Mouse (Mus musculus) thymus, adult 2 months (tissue): ENCODE results near the gene Cttn. TPM values are rescaled to one million over a fixed set of nuclear protein-coding genes. Genes with fewer than 3 reads are reported as not detected.

Experiments
- DNase-seq: peaks from one replicate; pipeline ENCODE4 v3.0.0; 2021
- H3K27ac ChIP-seq: fragments of 200-500 bp; 2 replicates; pipeline ENCODE4 v1.5.1; 2012; ENCODE audit warnings: low read length, control low read depth; ENCODE audit not compliant: control insufficient read depth, insufficient read depth
- H3K27me3 ChIP-seq: fragments of 200-500 bp; 2 replicates; pipeline ENCODE4 v1.6.1; 2012; ENCODE audit warnings: mild to moderate bottlenecking, low read length, moderate library complexity, mixed read lengths; ENCODE audit not compliant: control insufficient read depth, insufficient read depth
- H3K36me3 ChIP-seq: fragments of 200-500 bp; 2 replicates; pipeline ENCODE4 v1.6.1; 2012; ENCODE audit warnings: mild to moderate bottlenecking, low read length, moderate library complexity; ENCODE audit not compliant: control insufficient read depth, insufficient read depth
- H3K4me1 ChIP-seq: fragments of 200-500 bp; replicated peaks from 2 replicates; pipeline ENCODE4 v1.6.1; 2012; ENCODE audit warnings: low read length; ENCODE audit not compliant: control insufficient read depth, insufficient read depth
- H3K4me3 ChIP-seq: fragments of 200-500 bp; 2 replicates; pipeline ENCODE4 v1.5.1; 2012; ENCODE audit warnings: mild to moderate bottlenecking, low read length, control low read depth, moderate library complexity; ENCODE audit not compliant: control insufficient read depth, insufficient read depth
- CTCF ChIP-seq: fragments of 200-500 bp; IDR thresholded peaks from 2 replicates; pipeline ENCODE4 v1.5.1; 2012; ENCODE audit warnings: mild to moderate bottlenecking, control low read depth, low read length, moderate library complexity, borderline replicate concordance; ENCODE audit not compliant: control insufficient read depth, poor library complexity, insufficient read depth; ENCODE audit errors: extremely low read depth
- POLR2A ChIP-seq: fragments of 200-500 bp; IDR thresholded peaks from 2 replicates; pipeline ENCODE4 v1.6.1; 2012; ENCODE audit warnings: mild to moderate bottlenecking, low read length, control low read depth, moderate library complexity; ENCODE audit not compliant: control insufficient read depth, poor library complexity, insufficient read depth; ENCODE audit errors: extremely low read depth
- WGBS: fragments of 180-500 bp; shearing (Covaris S2); methylation state at CpG from one replicate; pipeline ENCODE4 v1.1.7; 2018; 5-methylcytosine and 5-hydroxymethylcytosine counted together
- polyA plus RNA-seq: library from polyadenylated mRNA; depleted of rRNA; stranded (reverse); fragments of >200 nt; gene quantifications from 2 replicates; pipeline ENCODE4 v1.2.3, GENCODE M21; 2012

Cttn gene
- polyA plus RNA-seq, 1 experiment, result 22.0 TPM

DNA sequence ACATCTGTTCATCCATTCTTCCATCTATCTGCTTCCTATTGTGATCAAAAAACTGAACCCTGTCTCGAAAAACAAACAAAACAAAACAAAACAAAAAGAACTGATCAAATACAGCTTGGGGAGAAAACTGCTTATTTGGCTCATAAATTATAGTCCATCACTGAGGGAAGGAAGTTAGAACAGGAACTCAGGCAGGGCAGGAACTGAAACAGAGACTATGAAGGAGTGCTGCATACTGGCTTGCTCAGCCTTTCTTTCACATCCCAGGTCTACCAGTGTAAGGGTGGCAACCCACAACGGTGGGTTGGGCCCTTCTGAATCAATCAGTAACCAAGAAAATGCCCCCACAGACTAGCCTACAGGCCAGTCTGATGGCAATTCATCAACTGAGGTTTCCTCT lies 294 bp upstream of the Cttn start:
- WGBS, result 58% methylated on average over 2 of the region's 2 CpGs
- Histone ChIP-seq H3K27ac (no peak overlapping the region), H3K36me3 (peaks cover 5% of the 10 kb centered on the region), H3K27me3 (no peaks in the 10 kb centered on the region), H3K4me3 (no peak overlapping the region), H3K4me1 (peaks cover 9% of the 10 kb centered on the region)
- DNase-seq, result no peak
- TF ChIP-seq CTCF (no peak), POLR2A (no peak)

DNA sequence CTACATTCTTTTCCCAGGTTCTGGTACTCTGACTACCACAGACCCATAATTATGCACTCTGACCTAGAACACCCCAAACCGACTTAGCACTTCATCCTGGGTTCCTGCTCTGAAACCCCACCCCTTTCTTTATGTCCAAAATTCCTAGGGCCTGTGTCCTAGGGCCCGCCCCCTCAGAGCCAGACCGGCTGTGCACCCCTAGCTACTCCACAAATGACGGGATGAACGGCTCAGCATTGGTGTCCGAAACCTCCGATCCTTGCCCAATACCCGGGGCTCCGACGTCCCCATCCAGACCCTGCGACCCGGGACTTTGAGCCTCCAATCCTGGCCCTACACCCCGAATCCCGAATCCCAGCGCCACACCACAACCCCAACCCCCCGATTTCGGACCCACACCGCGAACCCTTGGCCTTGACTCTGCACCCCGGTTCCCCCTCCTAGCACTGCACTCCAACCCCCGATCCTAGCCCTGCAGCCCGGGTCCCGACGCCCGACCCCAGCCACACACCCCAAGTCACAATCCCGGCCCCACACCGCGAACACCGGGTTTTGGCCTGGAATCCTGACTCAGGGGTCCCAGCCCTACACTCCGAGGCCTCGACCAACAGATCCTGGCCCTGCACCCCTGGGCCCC lies 783 bp downstream of the Cttn start:
- DNase-seq, result no peak

DNA sequence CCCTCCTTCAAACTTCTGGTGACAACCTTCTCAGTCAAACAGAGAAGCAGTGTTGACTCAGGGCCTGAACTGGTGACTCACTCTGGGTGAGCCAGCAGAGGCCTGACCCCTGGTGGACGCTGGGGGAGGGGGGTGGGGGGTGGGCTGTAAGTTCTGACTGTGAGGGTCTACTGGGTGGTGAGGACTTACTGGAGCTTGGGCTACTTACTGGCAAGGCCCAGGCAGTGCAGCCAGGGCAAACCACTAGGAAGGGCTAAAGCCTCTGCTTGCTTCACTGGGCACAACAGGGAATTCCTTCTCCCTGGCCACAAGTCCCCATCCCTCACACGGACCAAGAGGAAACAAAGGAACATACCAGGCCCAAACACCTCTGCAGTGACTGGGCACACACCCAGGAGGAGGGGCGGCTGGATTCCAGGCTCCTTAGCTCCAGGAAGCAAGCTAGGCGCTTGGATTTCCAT lies 1.6 kb downstream of the Cttn start:
- Histone ChIP-seq H3K27ac (no peak overlapping the region), H3K27me3 (no peaks in the 10 kb centered on the region), H3K36me3 (no peaks in the 10 kb centered on the region), H3K4me1 (peaks cover 9% of the 10 kb centered on the region), H3K4me3 (no peak overlapping the region)
- TF ChIP-seq CTCF, result no peak
- no peak for TF ChIP-seq POLR2A
- WGBS, result 89% methylated on average over 4 of the region's 4 CpGs
- DNase-seq, result no peak

More for the DNA sequence above, 783 bp downstream of the Cttn start:
- no peaks in the 10 kb centered on the region for H3K27me3 ChIP-seq
- H3K36me3 ChIP-seq, result no peaks in the 10 kb centered on the region
- 58% methylated on average over 31 of the region's 31 CpGs for WGBS
- TF ChIP-seq CTCF, result no peak
- no peak for TF ChIP-seq POLR2A
- peak overlapping the region; percentile 29 for H3K4me3 ChIP-seq
- H3K4me1 ChIP-seq, result peaks cover 9% of the 10 kb centered on the region
- no peak overlapping the region for H3K27ac ChIP-seq

DNA sequence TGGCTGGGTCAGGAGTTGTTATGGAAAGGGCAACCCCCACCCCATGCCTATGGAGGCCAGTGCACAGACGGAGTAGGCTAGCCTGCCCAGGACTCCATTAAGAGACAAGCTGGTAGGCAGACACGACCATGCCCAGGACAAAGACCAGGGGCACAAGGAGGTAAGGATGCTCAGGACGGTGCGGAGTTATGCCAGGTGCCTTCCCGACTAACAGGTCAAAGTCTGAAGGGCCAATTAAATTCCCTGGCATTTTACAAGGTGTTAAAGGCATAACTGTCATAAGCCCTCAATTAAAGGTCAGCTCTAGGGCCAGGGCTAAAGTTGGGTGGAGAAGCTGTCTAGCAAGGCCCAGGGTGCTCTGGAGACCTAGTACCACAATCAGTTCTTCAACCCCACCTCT lies 2.1 kb downstream of the Cttn start:
- Histone ChIP-seq H3K4me3 (no peak overlapping the region), H3K36me3 (no peaks in the 10 kb centered on the region), H3K4me1 (peaks cover 9% of the 10 kb centered on the region), H3K27me3 (no peaks in the 10 kb centered on the region), H3K27ac (no peak overlapping the region)
- no peak for TF ChIP-seq CTCF
- no peak for TF ChIP-seq POLR2A
- DNase-seq, result no peak
- WGBS, result 94% methylated on average over 5 of the region's 5 CpGs

- Histone ChIP-seq H3K27me3 (no peaks in the 10 kb centered on the region), H3K36me3 (no peaks in the 10 kb centered on the region), H3K4me3 (no peak overlapping the region), H3K4me1 (peaks cover 5% of the 10 kb centered on the region), H3K27ac (no peak overlapping the region)
- no peak for DNase-seq
- no peak for TF ChIP-seq CTCF
- no peak for TF ChIP-seq POLR2A
- WGBS, result 82% methylated on average over 7 of the region's 7 CpGs
These were observed 8.2 kb downstream of the Cttn start for GRCm38 (mm10) chr7:144462577-144462976.

GRCm38 (mm10) chr7:144461246-144461902 lies 9.4 kb downstream of the Cttn start:
- 0 out of 2 replicates have a peak, but pooled peaks cover 2% of the 10 kb centered on the region for H3K4me1 ChIP-seq
- no peaks in the 10 kb centered on the region for H3K27me3 ChIP-seq
- no peak for DNase-seq
- no peak for TF ChIP-seq POLR2A
- no peak for TF ChIP-seq CTCF
- 92% methylated on average over 6 of the region's 6 CpGs for WGBS
- no peak overlapping the region for H3K27ac ChIP-seq
- H3K4me3 ChIP-seq, result no peak overlapping the region
- no peaks in the 10 kb centered on the region for H3K36me3 ChIP-seq

DNA sequence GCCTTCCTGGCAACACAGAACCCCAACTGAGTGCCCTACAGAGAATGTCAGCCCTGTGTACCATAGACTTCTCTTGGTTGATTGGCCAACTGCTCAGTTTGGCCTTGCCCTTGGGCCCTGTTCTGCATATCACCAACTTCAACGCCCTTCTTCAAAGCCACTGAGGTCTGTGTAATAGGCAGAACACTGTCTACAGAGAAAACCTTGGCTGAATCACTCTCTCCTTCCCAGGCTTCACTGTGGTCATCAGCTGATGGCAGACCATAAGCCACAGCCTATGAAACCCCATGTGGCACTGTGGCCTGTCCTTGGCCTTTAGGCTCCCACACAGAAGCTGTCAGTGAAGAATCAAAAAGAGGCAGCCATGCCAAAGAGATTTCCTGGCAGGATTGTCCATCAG lies 11.9 kb downstream of the Cttn start:
- no peak overlapping the region for H3K4me3 ChIP-seq
- H3K4me1 ChIP-seq, result 0 out of 2 replicates have a peak, but pooled peaks cover 2% of the 10 kb centered on the region
- no peak for DNase-seq
- 93% methylated on average over 1 of the region's 1 CpGs for WGBS
- TF ChIP-seq POLR2A (no peak), CTCF (no peak)
- no peaks in the 10 kb centered on the region for H3K27me3 ChIP-seq
- no peaks in the 10 kb centered on the region for H3K36me3 ChIP-seq
- no peak overlapping the region for H3K27ac ChIP-seq
